Mouse (Mus musculus): Measurements from ENCODE around the gene Tgfb2. TPM values are rescaled to one million over a fixed set of nuclear protein-coding genes. Genes with fewer than 3 reads are reported as not detected.

Tgfb2 gene
- polyA plus RNA-seq, 1 experiment from 2014 or later = 102 TPM

- Histone ChIP-seq H3K27me3 (ENCODE audit: control insufficient read depth, insufficient read depth, low read depth, low read length) (no peaks in the 10 kb centered on the region), H3K27ac (ENCODE audit: low read length) (peak overlapping the region; percentile 47), H3K4me2 (ENCODE audit: low read depth, low read length) (no peak overlapping the region), H3K36me3 (ENCODE audit: control insufficient read depth, insufficient read depth, low read length) (no peaks in the 10 kb centered on the region), H3K9me3 (ENCODE audit: control insufficient read depth, low read length) (no peaks in the 10 kb centered on the region), H3K4me3 (ENCODE audit: low read length) (no peak overlapping the region), H3K9ac (ENCODE audit: low read length) (no peak overlapping the region), H3K4me1 (replicated peaks; ENCODE audit: control insufficient read depth, insufficient read depth, low read length) (peaks cover 16% of the 10 kb centered on the region)
- 27% methylated on average over 11 of the region's 11 CpGs for WGBS
- peak; percentile 86 for ATAC-seq (ENCODE audit: low read depth)
Measured at GRCm38 (mm10) chr1:186663412-186663811, 42.4 kb downstream of the Tgfb2 start.

GRCm38 (mm10) chr1:186662996-186663395, 42.8 kb downstream of the Tgfb2 start:
- Histone ChIP-seq H3K27me3 (ENCODE audit: control insufficient read depth, insufficient read depth, low read depth, low read length) (no peaks in the 10 kb centered on the region), H3K27ac (ENCODE audit: low read length) (peak overlapping the region; percentile 17), H3K4me1 (replicated peaks; ENCODE audit: control insufficient read depth, insufficient read depth, low read length) (peaks cover 16% of the 10 kb centered on the region), H3K9ac (ENCODE audit: low read length) (no peak overlapping the region), H3K4me2 (ENCODE audit: low read depth, low read length) (no peak overlapping the region), H3K4me3 (ENCODE audit: low read length) (no peak overlapping the region), H3K36me3 (ENCODE audit: control insufficient read depth, insufficient read depth, low read length) (no peaks in the 10 kb centered on the region), H3K9me3 (ENCODE audit: control insufficient read depth, low read length) (no peaks in the 10 kb centered on the region)
- 60% methylated on average over 10 of the region's 10 CpGs for whole genome bisulfite sequencing
- ATAC-seq (ENCODE audit: low read depth) = no peak; the same call in 1 of the 2 replicates

GRCm38 (mm10) chr1:186661206-186661921, 44.4 kb downstream of the Tgfb2 start:
- Histone ChIP-seq H3K9ac (ENCODE audit: low read length) (no peak overlapping the region), H3K4me3 (ENCODE audit: low read length) (no peak overlapping the region), H3K36me3 (ENCODE audit: control insufficient read depth, insufficient read depth, low read length) (no peaks in the 10 kb centered on the region), H3K9me3 (ENCODE audit: control insufficient read depth, low read length) (no peaks in the 10 kb centered on the region), H3K4me2 (ENCODE audit: low read depth, low read length) (no peak overlapping the region), H3K4me1 (replicated peaks; ENCODE audit: control insufficient read depth, insufficient read depth, low read length) (peaks cover 21% of the 10 kb centered on the region), H3K27me3 (ENCODE audit: control insufficient read depth, insufficient read depth, low read depth, low read length) (no peaks in the 10 kb centered on the region), H3K27ac (ENCODE audit: low read length) (no peak overlapping the region)
- WGBS = 80% methylated on average over 15 of the region's 15 CpGs
- no peak for ATAC-seq (ENCODE audit: low read depth)

GRCm38 (mm10) chr1:186658783-186659182, 47.0 kb downstream of the Tgfb2 start:
- Histone ChIP-seq H3K4me2 (ENCODE audit: low read depth, low read length) (no peak overlapping the region), H3K9ac (ENCODE audit: low read length) (no peak overlapping the region), H3K36me3 (ENCODE audit: control insufficient read depth, insufficient read depth, low read length) (no peaks in the 10 kb centered on the region), H3K9me3 (ENCODE audit: control insufficient read depth, low read length) (no peaks in the 10 kb centered on the region), H3K4me3 (ENCODE audit: low read length) (no peak overlapping the region), H3K27me3 (ENCODE audit: control insufficient read depth, insufficient read depth, low read depth, low read length) (no peaks in the 10 kb centered on the region), H3K27ac (ENCODE audit: low read length) (no peak overlapping the region), H3K4me1 (replicated peaks; ENCODE audit: control insufficient read depth, insufficient read depth, low read length) (peaks cover 15% of the 10 kb centered on the region)
- no peak for ATAC-seq (ENCODE audit: low read depth)
- WGBS = 81% methylated on average over 11 of the region's 11 CpGs

- Histone ChIP-seq H3K9me3 (ENCODE audit: control insufficient read depth, low read length) (no peaks in the 10 kb centered on the region), H3K9ac (ENCODE audit: low read length) (no peak overlapping the region), H3K4me1 (replicated peaks; ENCODE audit: control insufficient read depth, insufficient read depth, low read length) (peaks cover 15% of the 10 kb centered on the region), H3K27me3 (ENCODE audit: control insufficient read depth, insufficient read depth, low read depth, low read length) (no peaks in the 10 kb centered on the region), H3K27ac (ENCODE audit: low read length) (no peak overlapping the region), H3K36me3 (ENCODE audit: control insufficient read depth, insufficient read depth, low read length) (no peaks in the 10 kb centered on the region), H3K4me2 (ENCODE audit: low read depth, low read length) (no peak overlapping the region), H3K4me3 (ENCODE audit: low read length) (no peak overlapping the region)
- ATAC-seq (ENCODE audit: low read depth) = no peak
- 83% methylated on average over 16 of the region's 16 CpGs for WGBS
Measured at GRCm38 (mm10) chr1:186657559-186658219, 48.1 kb downstream of the Tgfb2 start.

GRCm38 (mm10) chr1:186656732-186657329, 49.0 kb downstream of the Tgfb2 start:
- no peaks in the 10 kb centered on the region for H3K27me3 ChIP-seq (ENCODE audit: control insufficient read depth, insufficient read depth, low read depth, low read length)
- H3K4me2 ChIP-seq (ENCODE audit: low read depth, low read length) = no peak overlapping the region
- H3K27ac ChIP-seq (ENCODE audit: low read length) = no peak overlapping the region
- ATAC-seq (ENCODE audit: low read depth) = no peak
- H3K4me1 ChIP-seq (replicated peaks; ENCODE audit: control insufficient read depth, insufficient read depth, low read length) = peaks cover 21% of the 10 kb centered on the region
- no peak overlapping the region for H3K4me3 ChIP-seq (ENCODE audit: low read length)
- WGBS = 49% methylated on average over 5 of the region's 5 CpGs
- no peaks in the 10 kb centered on the region for H3K9me3 ChIP-seq (ENCODE audit: control insufficient read depth, low read length)
- no peaks in the 10 kb centered on the region for H3K36me3 ChIP-seq (ENCODE audit: control insufficient read depth, insufficient read depth, low read length)
- H3K9ac ChIP-seq (ENCODE audit: low read length) = no peak overlapping the region

- Histone ChIP-seq H3K4me3 (ENCODE audit: low read length) (no peak overlapping the region), H3K9me3 (ENCODE audit: control insufficient read depth, low read length) (no peaks in the 10 kb centered on the region), H3K9ac (ENCODE audit: low read length) (no peak overlapping the region), H3K4me1 (replicated peaks; ENCODE audit: control insufficient read depth, insufficient read depth, low read length) (peaks cover 21% of the 10 kb centered on the region), H3K27me3 (ENCODE audit: control insufficient read depth, insufficient read depth, low read depth, low read length) (no peaks in the 10 kb centered on the region), H3K4me2 (ENCODE audit: low read depth, low read length) (no peak overlapping the region), H3K27ac (ENCODE audit: low read length) (no peak overlapping the region), H3K36me3 (ENCODE audit: control insufficient read depth, insufficient read depth, low read length) (no peaks in the 10 kb centered on the region)
- 54% methylated on average over 1 of the region's 1 CpGs for WGBS
- ATAC-seq (ENCODE audit: low read depth) = no peak
Measured at GRCm38 (mm10) chr1:186656201-186656600, 49.6 kb downstream of the Tgfb2 start.

- no peak overlapping the region for H3K27ac ChIP-seq (ENCODE audit: low read length)
- no peak overlapping the region for H3K9ac ChIP-seq (ENCODE audit: low read length)
- H3K27me3 ChIP-seq (ENCODE audit: control insufficient read depth, insufficient read depth, low read depth, low read length) = no peaks in the 10 kb centered on the region
- no peak for ATAC-seq (ENCODE audit: low read depth)
- no peak overlapping the region for H3K4me3 ChIP-seq (ENCODE audit: low read length)
- H3K4me1 ChIP-seq (replicated peaks; ENCODE audit: control insufficient read depth, insufficient read depth, low read length) = peaks cover 21% of the 10 kb centered on the region
- no peaks in the 10 kb centered on the region for H3K36me3 ChIP-seq (ENCODE audit: control insufficient read depth, insufficient read depth, low read length)
- no peak overlapping the region for H3K4me2 ChIP-seq (ENCODE audit: low read depth, low read length)
- WGBS = 62% methylated on average over 4 of the region's 4 CpGs
- H3K9me3 ChIP-seq (ENCODE audit: control insufficient read depth, low read length) = no peaks in the 10 kb centered on the region
Measured at GRCm38 (mm10) chr1:186655096-186655495, 50.7 kb downstream of the Tgfb2 start.

GRCm38 (mm10) chr1:186652208-186652607, 53.6 kb downstream of the Tgfb2 start:
- peak; percentile 37 for ATAC-seq (ENCODE audit: low read depth)
- 26% methylated on average over 8 of the region's 8 CpGs for WGBS
- no peak overlapping the region for H3K4me3 ChIP-seq (ENCODE audit: low read length)
- peaks cover 21% of the 10 kb centered on the region for H3K4me1 ChIP-seq (replicated peaks; ENCODE audit: control insufficient read depth, insufficient read depth, low read length)
- peak overlapping the region; percentile 67; the same call in 1 of the 2 replicates for H3K27ac ChIP-seq (ENCODE audit: low read length)
- H3K36me3 ChIP-seq (ENCODE audit: control insufficient read depth, insufficient read depth, low read length) = peaks cover 16% of the 10 kb centered on the region
- H3K27me3 ChIP-seq (ENCODE audit: control insufficient read depth, insufficient read depth, low read depth, low read length) = no peaks in the 10 kb centered on the region
- peaks cover 7% of the 10 kb centered on the region for H3K9me3 ChIP-seq (ENCODE audit: control insufficient read depth, low read length)
- no peak overlapping the region; the same call in 1 of the 2 replicates for H3K4me2 ChIP-seq (ENCODE audit: low read depth, low read length)
- H3K9ac ChIP-seq (ENCODE audit: low read length) = no peak overlapping the region

Data from lung, embryonic 16.5 days (tissue).